Mouse (Mus musculus) stomach, embryonic 14.5 days (tissue): ENCODE data around the gene Id3. TPM values are rescaled to one million over a fixed set of nuclear protein-coding genes. Genes with fewer than 3 reads are reported as not detected.

Experiments
- ATAC-seq: fragments of 200-750 bp; cut with Nextera tagmentation; 2 replicates; pipeline ENCODE4 v1.8.0; 2017; ENCODE audit warnings: low read depth, moderate TSS enrichment; ENCODE audit not compliant: insufficient number of reproducible peaks, insufficient read depth, low FRiP score
- H3K27ac ChIP-seq: fragments of 300-500 bp; sonication (generic); 2 replicates; pipeline ENCODE4 v1.5.1; 2014; ENCODE audit warnings: mild to moderate bottlenecking, low read length, moderate library complexity, mixed read lengths
- H3K27me3 ChIP-seq: fragments of 300-500 bp; sonication (generic); 2 replicates; pipeline ENCODE4 v1.6.1; 2014; ENCODE audit warnings: low read length, control low read depth, mixed read lengths; ENCODE audit not compliant: control insufficient read depth, insufficient read depth
- H3K36me3 ChIP-seq: fragments of 300-500 bp; sonication (generic); 2 replicates; pipeline ENCODE4 v1.6.1; 2014; ENCODE audit warnings: mild to moderate bottlenecking, control low read depth, low read length, moderate library complexity, mixed read lengths; ENCODE audit not compliant: control insufficient read depth, insufficient read depth
- H3K4me1 ChIP-seq: fragments of 300-500 bp; sonication (generic); 2 replicates; pipeline ENCODE4 v1.6.1; 2014; ENCODE audit warnings: low read length, control low read depth, mixed read lengths; ENCODE audit not compliant: control insufficient read depth, insufficient read depth
- H3K4me2 ChIP-seq: fragments of 300-500 bp; sonication (generic); replicated peaks from 2 replicates; pipeline ENCODE4 v1.6.1; 2014; ENCODE audit warnings: low read depth, low read length, control low read depth
- H3K4me3 ChIP-seq: fragments of 300-500 bp; sonication (generic); 2 replicates; pipeline ENCODE4 v1.5.1; 2014; ENCODE audit warnings: low read depth, low read length, control low read depth
- H3K9ac ChIP-seq: fragments of 300-500 bp; sonication (generic); replicated peaks from 2 replicates; pipeline ENCODE4 v1.6.1; 2014; ENCODE audit warnings: low read depth, mild to moderate bottlenecking, control low read depth, low read length, moderate library complexity, mixed read lengths
- H3K9me3 ChIP-seq: fragments of 300-500 bp; sonication (generic); 2 replicates; pipeline ENCODE4 v1.6.1; 2016; ENCODE audit warnings: low read depth, low read length, control low read depth; ENCODE audit not compliant: control insufficient read depth
- WGBS: fragments of 180-500 bp; shearing (Covaris S2); extraction: QIAGEN DNeasy Blood & Tissue Kit; methylation state at CpG from one replicate; pipeline ENCODE4 v1.1.7; 2014; 5-methylcytosine and 5-hydroxymethylcytosine counted together
- polyA plus RNA-seq: library from polyadenylated mRNA; unstranded; fragments of >200 nt; fragmentation: Nextera tagmentation; extraction: Ambion mirVana; gene quantifications from 2 replicates; pipeline ENCODE4 v1.2.1, GENCODE M21; 2014

Id3 gene
- polyA plus RNA-seq, 1 experiment from 2014 or later, result 404 TPM

- H3K27ac ChIP-seq, result peak overlapping the region; percentile 21; the same call in 1 of the 2 replicates
- 14% methylated on average over 18 of the region's 18 CpGs for WGBS
- ATAC-seq, result peak; percentile 51; the same call in 1 of the 2 replicates
- H3K4me1 ChIP-seq, result peaks cover 6% of the 10 kb centered on the region; the same call in 1 of the 2 replicates
- H3K9ac ChIP-seq, result no peak overlapping the region
- H3K27me3 ChIP-seq, result no peaks in the 10 kb centered on the region
- no peaks in the 10 kb centered on the region for H3K9me3 ChIP-seq
- no peak overlapping the region for H3K4me3 ChIP-seq
- 0 out of 2 replicates have a peak overlapping the region, but pooled peaks have one; percentile 13 for H3K4me2 ChIP-seq
- no peaks in the 10 kb centered on the region for H3K36me3 ChIP-seq
Observed at GRCm38 (mm10) chr4:136104590-136105337, 38.5 kb upstream of the Id3 start.

GRCm38 (mm10) chr4:136106880-136107301 is 36.4 kb upstream of the Id3 start:
- Histone ChIP-seq H3K36me3 (no peaks in the 10 kb centered on the region), H3K4me3 (no peak overlapping the region), H3K4me1 (peaks cover 11% of the 10 kb centered on the region), H3K9ac (no peak overlapping the region), H3K27ac (no peak overlapping the region), H3K9me3 (no peaks in the 10 kb centered on the region), H3K27me3 (no peaks in the 10 kb centered on the region), H3K4me2 (no peak overlapping the region)
- WGBS, result 37% methylated on average over 7 of the region's 7 CpGs
- ATAC-seq, result peak; percentile 10; the same call in 1 of the 2 replicates

- no peak for ATAC-seq
- WGBS, result 89% methylated on average over 2 of the region's 2 CpGs
- Histone ChIP-seq H3K27ac (no peak overlapping the region), H3K4me1 (peaks cover 11% of the 10 kb centered on the region), H3K4me3 (no peak overlapping the region), H3K4me2 (no peak overlapping the region), H3K27me3 (no peaks in the 10 kb centered on the region), H3K9me3 (no peaks in the 10 kb centered on the region), H3K9ac (no peak overlapping the region), H3K36me3 (no peaks in the 10 kb centered on the region)
Observed at GRCm38 (mm10) chr4:136109153-136109552, 34.1 kb upstream of the Id3 start.

GRCm38 (mm10) chr4:136109941-136110900 is 33.1 kb upstream of the Id3 start:
- H3K27ac ChIP-seq, result no peak overlapping the region
- H3K4me3 ChIP-seq, result no peak overlapping the region
- WGBS, result 64% methylated on average over 10 of the region's 10 CpGs
- H3K36me3 ChIP-seq, result no peaks in the 10 kb centered on the region
- H3K27me3 ChIP-seq, result no peaks in the 10 kb centered on the region
- no peaks in the 10 kb centered on the region for H3K9me3 ChIP-seq
- no peak overlapping the region for H3K9ac ChIP-seq
- no peak for ATAC-seq
- H3K4me1 ChIP-seq, result peaks cover 5% of the 10 kb centered on the region
- no peak overlapping the region for H3K4me2 ChIP-seq

- no peak overlapping the region for H3K27ac ChIP-seq
- H3K4me2 ChIP-seq, result no peak overlapping the region
- no peak overlapping the region for H3K4me3 ChIP-seq
- no peaks in the 10 kb centered on the region for H3K36me3 ChIP-seq
- no peak overlapping the region for H3K9ac ChIP-seq
- no peaks in the 10 kb centered on the region for H3K27me3 ChIP-seq
- WGBS, result 59% methylated on average over 5 of the region's 5 CpGs
- peaks cover 5% of the 10 kb centered on the region; the same call in 1 of the 2 replicates for H3K4me1 ChIP-seq
- no peak for ATAC-seq
- H3K9me3 ChIP-seq, result no peaks in the 10 kb centered on the region
Observed at GRCm38 (mm10) chr4:136112344-136112743, 31.0 kb upstream of the Id3 start.

- no peak overlapping the region for H3K9ac ChIP-seq
- no peak overlapping the region for H3K27ac ChIP-seq
- H3K36me3 ChIP-seq, result no peaks in the 10 kb centered on the region
- no peak overlapping the region for H3K4me3 ChIP-seq
- no peak for ATAC-seq
- no peak overlapping the region for H3K4me2 ChIP-seq
- WGBS, result 81% methylated on average over 5 of the region's 5 CpGs
- no peaks in the 10 kb centered on the region for H3K27me3 ChIP-seq
- H3K9me3 ChIP-seq, result no peaks in the 10 kb centered on the region
- peaks cover 5% of the 10 kb centered on the region; the same call in 1 of the 2 replicates for H3K4me1 ChIP-seq
Observed at GRCm38 (mm10) chr4:136114747-136115146, 28.6 kb upstream of the Id3 start.

- Histone ChIP-seq H3K36me3 (no peaks in the 10 kb centered on the region), H3K27me3 (no peaks in the 10 kb centered on the region), H3K27ac (no peak overlapping the region), H3K4me1 (no peaks in the 10 kb centered on the region), H3K9ac (no peak overlapping the region), H3K9me3 (no peaks in the 10 kb centered on the region), H3K4me3 (no peak overlapping the region), H3K4me2 (no peak overlapping the region)
- ATAC-seq, result no peak
- 47% methylated on average over 13 of the region's 13 CpGs for WGBS
Observed at GRCm38 (mm10) chr4:136117022-136117421, 26.3 kb upstream of the Id3 start.

- Histone ChIP-seq H3K9me3 (no peaks in the 10 kb centered on the region), H3K4me1 (peaks cover 2% of the 10 kb centered on the region; the same call in 1 of the 2 replicates), H3K4me3 (no peak overlapping the region), H3K36me3 (no peaks in the 10 kb centered on the region), H3K27me3 (no peaks in the 10 kb centered on the region), H3K9ac (no peak overlapping the region), H3K27ac (no peak overlapping the region), H3K4me2 (no peak overlapping the region)
- ATAC-seq, result no peak
- 20% methylated on average over 16 of the region's 16 CpGs for WGBS
Observed at GRCm38 (mm10) chr4:136120041-136120440, 23.3 kb upstream of the Id3 start.
